Mouse (Mus musculus) heart, postnatal 36 days (tissue): ENCODE measurements around the gene Gm49403. TPM values are rescaled to one million over a fixed set of nuclear protein-coding genes. Genes with fewer than 3 reads are reported as not detected.

Experiments used
- microRNA-seq, 2 experiments: library from miRNA; unstranded; fragments of <30 nt; microRNA quantifications; one replicate each; pipeline ENCODE4 v1.2.0; 2021; ENCODE audit warnings: borderline number of aligned reads in 2 of 2
- total RNA-seq, 2 experiments: library from RNA; stranded (reverse); gene quantifications; 2 replicates each; pipeline ENCODE4 v1.2.3; 2021

Gm49403 gene
- total RNA-seq, 2 experiments from 2014 or later = not detected

Small RNA genes within 50 kb of the gene (microRNA-seq; reads per million reads assigned to microRNA genes)
- 0 to 0.72 reads per million in 2 experiments for gene Mir5136

Other genes with a start within 250 kb of the Gm49403 start
- gene Chrm1, start 220.1 kb upstream of the Gm49403 start, total RNA-seq = not detected
- 10 to 100 TPM; 37.7 to 43.0 TPM for gene Slc3a2, start 160.6 kb upstream of the Gm49403 start, total RNA-seq
- gene Wdr74, start 148.1 kb upstream of the Gm49403 start, total RNA-seq = 10 to 100 TPM; 22.0 to 22.4 TPM
- not detected for gene 1700092M07Rik, start 143.2 kb upstream of the Gm49403 start, total RNA-seq
- 10 to 100 TPM; 28.1 to 29.8 TPM for gene Stx5a, start 142.5 kb upstream of the Gm49403 start, total RNA-seq
- gene Nxf1, start 126.9 kb upstream of the Gm49403 start, total RNA-seq = 10 to 100 TPM; 36.7 to 37.6 TPM
- gene Tmem223, start 112.9 kb upstream of the Gm49403 start, total RNA-seq = 100 to 1,000 TPM; 114 to 117 TPM
- 10 to 100 TPM; 16.5 to 18.0 TPM for gene Tmem179b, start 109.5 kb upstream of the Gm49403 start, total RNA-seq
- gene Taf6l, start 97.5 kb upstream of the Gm49403 start, total RNA-seq = 1 to 10 TPM; 5.6 to 7.9 TPM
- gene Polr2g, start 85.4 kb upstream of the Gm49403 start, total RNA-seq = 10 to 100 TPM; 52.3 to 59.2 TPM
- 1 to 10 TPM; 1.3 to 1.7 TPM for gene Zbtb3, start 81.4 kb upstream of the Gm49403 start, total RNA-seq
- gene Ttc9c, start 64.6 kb upstream of the Gm49403 start, total RNA-seq = 10 to 100 TPM; 11.6 to 14.7 TPM
- 10 to 100 TPM; 44.6 to 49.8 TPM for gene Hnrnpul2, start 63.9 kb upstream of the Gm49403 start, total RNA-seq
- gene AC129217.1, start 54.2 kb upstream of the Gm49403 start, total RNA-seq = not detected
- 10 to 100 TPM; 22.0 to 25.2 TPM for gene Bscl2, start 46.5 kb upstream of the Gm49403 start, total RNA-seq
- not detected for gene Gng3, start 44.7 kb upstream of the Gm49403 start, total RNA-seq
- 1 to 10 TPM; 4.0 to 4.9 TPM for gene Lrrn4cl, start 33.2 kb upstream of the Gm49403 start, total RNA-seq
- gene Ubxn1, start 12.4 kb upstream of the Gm49403 start, total RNA-seq = 100 to 1,000 TPM; 122 to 130 TPM
- gene Uqcc3, start 3.0 kb upstream of the Gm49403 start, total RNA-seq = 10 to 100 TPM; 58.7 to 59.0 TPM
- 1 to 10 TPM; 1.7 to 3.4 TPM for gene Lbhd1, start 198 bp upstream of the Gm49403 start, total RNA-seq
- gene 1810009A15Rik, start 4.9 kb downstream of the Gm49403 start, total RNA-seq = 10 to 100 TPM; 18.7 to 20.4 TPM
- not detected for gene Gm49416, start 5.0 kb downstream of the Gm49403 start, total RNA-seq
- 10 to 100 TPM; 11.5 to 13.6 TPM for gene Ints5, start 9.1 kb downstream of the Gm49403 start, total RNA-seq
- gene Ganab, start 14.1 kb downstream of the Gm49403 start, total RNA-seq = 10 to 100 TPM; 48.5 to 52.2 TPM
- gene B3gat3, start 36.4 kb downstream of the Gm49403 start, total RNA-seq = 10 to 100 TPM; 34.5 to 37.6 TPM
- 10 to 100 TPM; 19.8 to 30.2 TPM for gene Rom1, start 45.4 kb downstream of the Gm49403 start, total RNA-seq
- 10 to 100 TPM in 1 of 2 experiments, 1 to 10 TPM in 1; 9.5 to 11.0 TPM for gene Eml3, start 45.6 kb downstream of the Gm49403 start, total RNA-seq
- gene Mta2, start 57.9 kb downstream of the Gm49403 start, total RNA-seq = 10 to 100 TPM; 33.2 to 38.5 TPM
- gene Tut1, start 69.9 kb downstream of the Gm49403 start, total RNA-seq = 1 to 10 TPM; 8.1 to 8.9 TPM
- 100 to 1,000 TPM; 246 to 250 TPM for gene Eef1g, start 83.1 kb downstream of the Gm49403 start, total RNA-seq
- gene Ahnak, start 105.4 kb downstream of the Gm49403 start, total RNA-seq = 100 to 1,000 TPM; 362 to 377 TPM
- not detected for gene Scgb1a1, start 204.0 kb downstream of the Gm49403 start, total RNA-seq